Mouse (Mus musculus) thymus, adult 18-20 months (tissue): Measurements from ENCODE around the gene Rnd1.
A peak's percentile ranks its signal among the peaks of the same experiment; 100 is the strongest.

ENCODE experiments used
- DNase-seq, 2 experiments: peaks; one replicate each; pipeline ENCODE4 v3.0.0; 2022; ENCODE audit warnings: mixed read lengths in 2 of 2

The Rnd1 gene

GRCm38 (mm10) chr15:98676940-98677728, at the start of gene Rnd1:
TSS of gene Rnd1 (minus strand) at chr15:98677461.
- peak; percentile 61 to 69 for DNase-seq

- no peak for DNase-seq
Measured at GRCm38 (mm10) chr15:98726746-98727145, 49.5 kb upstream of the Rnd1 start.

GRCm38 (mm10) chr15:98726079-98726478, 48.8 kb upstream of the Rnd1 start:
- DNase-seq, result no peak

- no peak for DNase-seq
Measured at GRCm38 (mm10) chr15:98724441-98724840, 47.2 kb upstream of the Rnd1 start.

GRCm38 (mm10) chr15:98722854-98723253, 45.6 kb upstream of the Rnd1 start:
- no peak for DNase-seq

- no peak for DNase-seq
Measured at GRCm38 (mm10) chr15:98722191-98722590, 44.9 kb upstream of the Rnd1 start.

GRCm38 (mm10) chr15:98717301-98717700, 40.0 kb upstream of the Rnd1 start:
- no peak for DNase-seq

- no peak for DNase-seq
Measured at GRCm38 (mm10) chr15:98714230-98714652, 37.0 kb upstream of the Rnd1 start.

- peak in 1 of 2 experiments; percentile 32 for DNase-seq
Measured at GRCm38 (mm10) chr15:98710442-98710841, 33.2 kb upstream of the Rnd1 start.

GRCm38 (mm10) chr15:98707766-98708372, 30.6 kb upstream of the Rnd1 start, which contains the start of gene Ccdc65:
TSS of gene Ccdc65 (plus strand) at chr15:98708207.
- DNase-seq, result peak in 1 of 2 experiments; percentile 41

- DNase-seq, result no peak
Measured at GRCm38 (mm10) chr15:98704312-98704711, 27.1 kb upstream of the Rnd1 start.

- DNase-seq, result peak; percentile 44 to 54
Measured at GRCm38 (mm10) chr15:98699190-98700105, 22.2 kb upstream of the Rnd1 start.

GRCm38 (mm10) chr15:98696216-98696615, 19.0 kb upstream of the Rnd1 start:
- DNase-seq, result no peak

- no peak for DNase-seq
Measured at GRCm38 (mm10) chr15:98695726-98696125, 18.5 kb upstream of the Rnd1 start.

- DNase-seq, result no peak
Measured at GRCm38 (mm10) chr15:98692171-98692715, 15.0 kb upstream of the Rnd1 start.

GRCm38 (mm10) chr15:98691486-98692147, 14.4 kb upstream of the Rnd1 start:
- DNase-seq, result no peak

GRCm38 (mm10) chr15:98689682-98690081, 12.4 kb upstream of the Rnd1 start:
- no peak for DNase-seq

- DNase-seq, result no peak
Measured at GRCm38 (mm10) chr15:98685926-98686325, 8.7 kb upstream of the Rnd1 start.

GRCm38 (mm10) chr15:98683746-98684145, 6.5 kb upstream of the Rnd1 start:
- no peak for DNase-seq

- no peak for DNase-seq
Measured at GRCm38 (mm10) chr15:98683177-98683576, 5.9 kb upstream of the Rnd1 start.

GRCm38 (mm10) chr15:98681633-98682032, 4.4 kb upstream of the Rnd1 start:
- no peak for DNase-seq

- DNase-seq, result no peak
Measured at GRCm38 (mm10) chr15:98680660-98681059, 3.4 kb upstream of the Rnd1 start.
